Mouse (Mus musculus) cerebellum, postnatal 10 days (tissue): Measurements from ENCODE around the gene Pfn3.
"Not testable (repeated sequence)": the region's sequence is repeated elsewhere in the genome, so short reads cannot be mapped to it uniquely, and the experiment has no call there.

Experiments used
- DNase-seq, 2 experiments: peaks; one replicate each; pipeline ENCODE4 v3.0.0; 2021; ENCODE audit warnings: mixed read lengths in 2 of 2

The Pfn3 gene

GRCm38 (mm10) chr13:55414743-55415380 lies at the start of gene Pfn3:
Pfn3 (minus strand) TSS chr13:55415232.
- peak; percentile 68 to 71 for DNase-seq

- peak; percentile 82 to 84 for DNase-seq
Observed at GRCm38 (mm10) chr13:55464027-55464884, 49.2 kb upstream of the Pfn3 start, which contains the start of gene Prr7. Prr7 (plus strand) TSS chr13:55464267.

- no peak for DNase-seq
Observed at GRCm38 (mm10) chr13:55463399-55464026, 48.5 kb upstream of the Pfn3 start.

GRCm38 (mm10) chr13:55462965-55463364 lies 47.9 kb upstream of the Pfn3 start:
- peak in 1 of 2 experiments; percentile 11 for DNase-seq

- DNase-seq, result peak; percentile 53 to 57
Observed at GRCm38 (mm10) chr13:55451785-55452549, 36.9 kb upstream of the Pfn3 start.

GRCm38 (mm10) chr13:55451296-55451695 lies 36.3 kb upstream of the Pfn3 start:
- DNase-seq, result peak in 1 of 2 experiments; percentile 18

- peak; percentile 72 to 85 for DNase-seq
Observed at GRCm38 (mm10) chr13:55450511-55450980, 35.5 kb upstream of the Pfn3 start.

GRCm38 (mm10) chr13:55449679-55450441 lies 34.8 kb upstream of the Pfn3 start:
- DNase-seq, result peak in 1 of 2 experiments; percentile 15

GRCm38 (mm10) chr13:55449205-55449604 lies 34.2 kb upstream of the Pfn3 start:
- peak in 1 of 2 experiments; percentile 19 for DNase-seq

- no peak for DNase-seq
Observed at GRCm38 (mm10) chr13:55448131-55448530, 33.1 kb upstream of the Pfn3 start.

- DNase-seq, result no peak
Observed at GRCm38 (mm10) chr13:55447543-55447943, 32.5 kb upstream of the Pfn3 start.

- no peak for DNase-seq
Observed at GRCm38 (mm10) chr13:55446483-55447105, 31.6 kb upstream of the Pfn3 start.

- DNase-seq, result no peak
Observed at GRCm38 (mm10) chr13:55445361-55446091, 30.5 kb upstream of the Pfn3 start.

- peak; percentile 99 to 100 for DNase-seq
Observed at GRCm38 (mm10) chr13:55444937-55445315, 29.9 kb upstream of the Pfn3 start, which contains the start of gene Grk6. Grk6 (plus strand) TSS chr13:55445072.

GRCm38 (mm10) chr13:55444286-55444936 lies 29.4 kb upstream of the Pfn3 start:
- DNase-seq, result no peak

GRCm38 (mm10) chr13:55443799-55444285 lies 28.8 kb upstream of the Pfn3 start:
- no peak for DNase-seq

GRCm38 (mm10) chr13:55437111-55437629 lies 22.1 kb upstream of the Pfn3 start:
- not testable (repeated sequence) for DNase-seq

- DNase-seq, result no peak
Observed at GRCm38 (mm10) chr13:55431889-55432685, 17.1 kb upstream of the Pfn3 start.

- no peak for DNase-seq
Observed at GRCm38 (mm10) chr13:55430566-55430965, 15.5 kb upstream of the Pfn3 start.
